Mouse (Mus musculus) adrenal gland, adult 10 weeks (tissue): ENCODE results near the gene Klrd1. TPM values are rescaled to one million over a fixed set of nuclear protein-coding genes. Genes with fewer than 3 reads are reported as not detected.

ENCODE experiments used
- polyA plus RNA-seq: library from polyadenylated mRNA; stranded (reverse); fragments of 350-450 nt; fragmentation: Illumina TruSeq; extraction: RNeasy Lipid Tissue Mini Kit (QIAGEN cat#74804); gene quantifications from one replicate; pipeline ENCODE4 v1.2.3, GENCODE M21; 2014; ENCODE audit warnings: low read depth, low replicate concordance

Klrd1 gene
- 3.4 TPM for polyA plus RNA-seq

DNA sequence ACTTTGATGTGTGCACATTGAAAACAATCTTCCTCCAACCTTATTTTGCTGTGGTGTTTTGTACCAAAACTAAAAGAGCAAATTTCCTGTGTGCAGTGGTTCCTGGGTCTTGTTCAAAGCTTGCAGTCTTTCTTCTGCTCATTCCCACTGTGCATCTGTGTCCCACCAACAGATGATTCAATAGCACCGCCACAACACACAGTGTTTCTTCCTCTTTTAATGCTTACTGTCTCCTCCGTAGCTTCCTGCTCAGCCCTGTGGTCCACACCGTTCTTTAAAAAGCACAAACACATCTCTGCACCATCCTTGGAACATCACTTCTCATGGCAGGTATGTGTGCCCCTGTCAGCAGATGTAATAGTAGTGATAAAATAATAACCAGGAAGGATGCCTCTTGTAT, at the start of gene Klrd1:
Gene Klrd1, plus strand, starts transcription at position 275 of the 400 bp plus-strand sequence.

DNA sequence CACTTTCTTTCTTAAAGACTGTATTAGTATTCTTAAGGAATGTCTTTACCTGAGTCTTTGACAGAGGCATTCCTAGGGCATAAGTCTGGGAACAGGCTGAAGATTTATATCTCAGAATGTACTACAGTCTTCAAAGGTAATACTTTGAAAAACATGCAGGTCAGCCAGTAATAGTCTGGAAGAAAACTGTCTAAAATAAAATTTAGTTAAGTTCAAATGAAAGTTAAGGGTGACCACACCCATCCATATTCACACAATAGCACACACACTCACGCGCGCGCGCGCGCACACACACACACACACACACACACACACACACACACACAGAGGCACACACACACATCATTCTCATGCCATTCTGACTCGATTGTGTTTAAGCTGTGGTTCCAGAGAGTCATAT, 14.0 kb upstream of the Klrd1 start, which contains the start of gene Klre1:
Gene Klre1, plus strand, starts transcription at position 301 of the 400 bp plus-strand sequence.

DNA sequence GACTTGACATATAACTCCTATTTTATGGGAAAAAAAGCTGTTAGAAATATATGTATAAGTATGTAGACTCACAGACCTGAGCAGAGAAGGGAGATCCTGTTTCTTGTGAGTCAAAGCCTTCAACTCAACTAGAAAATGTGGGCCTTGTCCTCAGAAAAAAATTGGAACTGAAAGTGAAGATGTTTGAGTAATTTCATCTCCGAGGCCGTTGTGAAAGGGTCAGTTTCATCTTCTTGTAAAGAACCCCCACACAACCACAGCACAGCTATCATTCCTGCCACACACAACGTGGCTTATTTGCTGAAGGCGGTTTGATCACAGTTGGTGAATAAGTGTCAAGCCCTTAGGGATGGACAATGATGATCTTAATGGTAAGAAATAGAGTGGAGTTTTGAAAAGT, 32.2 kb downstream of the Klrd1 start, which contains the start of gene Klrk1:
Gene Klrk1, minus strand, starts transcription at position 130 of the 400 bp plus-strand sequence.

DNA sequence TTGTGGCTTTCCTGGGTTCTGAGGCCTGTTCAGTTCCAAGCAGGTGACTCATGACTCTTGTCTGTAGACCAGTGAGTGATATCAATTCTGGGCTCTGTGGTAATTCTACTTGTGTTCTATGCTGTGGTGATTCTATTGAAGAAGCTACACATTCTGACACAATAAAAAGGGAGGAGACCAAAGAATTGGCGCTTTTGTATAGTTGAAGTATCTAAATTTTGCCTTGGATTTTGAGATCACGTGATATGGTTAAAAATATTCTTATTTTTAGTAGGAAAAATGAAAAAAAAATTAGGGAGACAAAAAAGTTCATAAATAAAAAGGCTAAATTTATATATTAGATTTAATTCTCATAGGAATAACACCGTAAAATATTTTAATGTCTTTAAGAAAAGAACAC, 51.7 kb downstream of the Klrd1 start, which contains the start of gene Klrc3:
Gene Klrc3, minus strand, starts transcription at position 101 of the 400 bp plus-strand sequence.

Other genes starting within 250 kb of the Klrd1 start
- 5.4 TPM for gene Clec12a, start 249.1 kb upstream of the Klrd1 start, polyA plus RNA-seq
- not detected for gene Clec12b, start 205.9 kb upstream of the Klrd1 start, polyA plus RNA-seq
- 2.6 TPM for gene Clec1b, start 194.5 kb upstream of the Klrd1 start, polyA plus RNA-seq
- gene Clec9a, start 182.9 kb upstream of the Klrd1 start, polyA plus RNA-seq: 0.64 TPM
- 16.1 TPM for gene Clec1a, start 139.8 kb upstream of the Klrd1 start, polyA plus RNA-seq
- gene Olr1, start 84.6 kb upstream of the Klrd1 start, polyA plus RNA-seq: 0.41 TPM
- not detected for gene Tmem52b, start 79.2 kb upstream of the Klrd1 start, polyA plus RNA-seq
- gene Gabarapl1, start 58.6 kb upstream of the Klrd1 start, polyA plus RNA-seq: 79.3 TPM
- 0.52 TPM for gene Klre1, start 13.9 kb upstream of the Klrd1 start, polyA plus RNA-seq
- 2.4 TPM for gene Klrk1, start 32.1 kb downstream of the Klrd1 start, polyA plus RNA-seq
- not detected for gene Klrc3, start 51.6 kb downstream of the Klrd1 start, polyA plus RNA-seq
- gene Klrc2, start 68.9 kb downstream of the Klrd1 start, polyA plus RNA-seq: 0.82 TPM
- 1.6 TPM for gene Klrc1, start 87.2 kb downstream of the Klrd1 start, polyA plus RNA-seq
- not detected for gene Klri1, start 125.3 kb downstream of the Klrd1 start, polyA plus RNA-seq
- gene Klri2, start 148.7 kb downstream of the Klrd1 start, polyA plus RNA-seq: 0.35 TPM
- not detected for gene Gm156, start 192.5 kb downstream of the Klrd1 start, polyA plus RNA-seq